Mouse (Mus musculus) cerebellum, postnatal 10 days (tissue): ENCODE measurements around the gene Mrpl37.

Source experiments
- DNase-seq, 2 experiments: peaks; one replicate each; pipeline ENCODE4 v3.0.0; 2021; ENCODE audit warnings: mixed read lengths in 2 of 2

Mrpl37 gene

DNA sequence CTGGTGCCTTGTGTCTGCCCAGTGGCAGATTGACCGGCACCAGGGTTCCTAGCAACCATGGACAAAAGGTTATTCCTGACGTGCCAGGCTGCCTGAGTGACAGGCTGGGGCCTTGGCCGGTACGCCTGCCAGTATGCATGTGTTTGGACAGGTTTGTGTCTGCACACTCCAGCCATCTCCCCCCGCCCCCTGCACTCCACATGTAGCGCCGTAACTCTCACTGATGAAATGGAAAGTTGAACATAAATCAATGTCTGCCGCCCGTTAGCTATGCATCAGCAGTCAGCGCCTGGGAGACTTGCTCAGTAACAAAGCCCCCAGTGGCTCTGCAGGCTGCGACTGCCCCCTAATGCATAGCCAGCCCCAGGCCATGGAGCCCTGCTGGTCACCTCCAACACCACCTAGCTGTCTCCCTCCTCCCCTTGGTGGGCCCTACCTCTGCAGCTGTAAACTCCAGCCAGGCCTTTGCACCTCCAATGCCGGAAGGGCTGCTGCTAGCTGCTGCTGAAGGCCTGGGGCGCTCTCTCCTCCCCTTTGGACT lies 50.6 kb downstream of the Mrpl37 start:
- DNase-seq = peak; percentile 83 to 90

- DNase-seq = no peak
Measured at GRCm38 (mm10) chr4:107013817-107014260, 52.8 kb downstream of the Mrpl37 start.

GRCm38 (mm10) chr4:107013119-107013816 lies 53.4 kb downstream of the Mrpl37 start:
- no peak for DNase-seq

- peak; percentile 74 to 83 for DNase-seq
Measured at GRCm38 (mm10) chr4:107012574-107012973, 54.1 kb downstream of the Mrpl37 start.

GRCm38 (mm10) chr4:107012005-107012478 lies 54.6 kb downstream of the Mrpl37 start:
- DNase-seq = peak; percentile 74 to 85

- DNase-seq = no peak
Measured at GRCm38 (mm10) chr4:107011325-107012004, 55.2 kb downstream of the Mrpl37 start.

- DNase-seq = peak in 1 of 2 experiments; percentile 65
Measured at GRCm38 (mm10) chr4:107009548-107009947, 57.1 kb downstream of the Mrpl37 start.

GRCm38 (mm10) chr4:107008161-107008560 lies 58.5 kb downstream of the Mrpl37 start:
- no peak for DNase-seq

DNA sequence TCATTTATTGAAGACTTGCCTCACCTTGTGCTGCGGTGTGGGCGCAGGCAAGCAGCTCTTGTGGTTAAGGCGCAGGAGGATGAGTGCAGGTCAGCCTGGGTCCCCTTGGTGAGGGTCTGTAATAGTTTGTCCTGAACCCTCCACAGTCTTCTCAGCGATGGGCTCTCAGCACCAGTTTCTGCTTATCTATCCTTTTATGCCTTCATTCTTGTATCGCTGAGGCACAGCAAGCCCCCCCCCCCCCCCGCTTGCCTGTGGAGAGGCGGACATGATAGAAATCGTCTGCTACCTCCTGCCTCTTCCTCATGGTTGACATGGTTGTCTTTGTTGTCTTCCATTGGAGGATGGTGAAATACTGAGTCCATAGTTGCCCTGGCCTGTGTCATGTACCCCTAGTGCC lies 59.3 kb downstream of the Mrpl37 start:
- DNase-seq = no peak

GRCm38 (mm10) chr4:107006807-107007206 lies 59.9 kb downstream of the Mrpl37 start:
- no peak for DNase-seq

DNA sequence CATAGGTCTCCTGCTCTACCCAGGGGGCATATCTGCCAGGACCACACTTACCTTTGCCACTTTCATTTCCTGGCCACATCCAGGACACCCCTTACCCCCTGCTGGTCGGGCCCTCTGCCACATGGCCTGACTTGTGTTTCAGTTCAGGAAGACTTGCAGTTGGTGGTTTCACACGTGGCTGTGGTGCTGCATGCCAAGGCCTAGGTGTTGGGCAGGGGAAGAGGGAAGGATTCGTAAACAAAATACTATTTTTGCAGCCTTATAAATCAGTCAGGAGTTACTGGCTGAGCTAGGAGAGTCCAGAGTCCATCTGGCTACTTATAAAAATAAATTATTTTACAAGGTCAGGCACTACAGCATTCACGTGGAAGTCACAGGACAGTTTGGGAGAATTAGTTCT lies 60.4 kb downstream of the Mrpl37 start:
- DNase-seq = peak; percentile 64 to 73
